Mouse (Mus musculus) heart, adult 11 months (tissue): ENCODE measurements around the gene D230025D16Rik.
"Not testable (repeated sequence)": the region's sequence is repeated elsewhere in the genome, so short reads cannot be mapped to it uniquely, and the experiment has no call there.

ENCODE experiments used
- DNase-seq: peaks from one replicate; pipeline ENCODE4 v3.0.0; 2022

D230025D16Rik gene

DNA sequence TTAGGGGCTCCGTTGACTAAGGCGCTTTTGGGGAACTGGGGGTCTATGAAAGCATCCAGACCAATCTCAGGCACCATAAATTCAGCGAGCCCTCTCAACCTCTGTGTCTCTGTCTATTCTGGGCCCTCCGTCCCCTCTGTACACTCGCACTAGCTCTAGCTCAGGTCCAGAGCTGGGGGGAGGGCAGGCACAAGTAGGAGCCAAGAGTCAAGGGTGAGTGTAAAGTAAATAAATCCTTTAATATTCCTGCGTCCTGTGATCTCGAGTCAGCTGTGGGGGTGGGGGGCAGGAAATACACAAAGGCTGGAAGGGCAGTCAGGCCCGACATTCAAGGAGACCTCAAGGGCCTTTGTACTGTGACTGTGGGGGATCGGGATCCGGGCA lies 44.1 kb downstream of the D230025D16Rik start:
- peak; percentile 89 for DNase-seq

DNA sequence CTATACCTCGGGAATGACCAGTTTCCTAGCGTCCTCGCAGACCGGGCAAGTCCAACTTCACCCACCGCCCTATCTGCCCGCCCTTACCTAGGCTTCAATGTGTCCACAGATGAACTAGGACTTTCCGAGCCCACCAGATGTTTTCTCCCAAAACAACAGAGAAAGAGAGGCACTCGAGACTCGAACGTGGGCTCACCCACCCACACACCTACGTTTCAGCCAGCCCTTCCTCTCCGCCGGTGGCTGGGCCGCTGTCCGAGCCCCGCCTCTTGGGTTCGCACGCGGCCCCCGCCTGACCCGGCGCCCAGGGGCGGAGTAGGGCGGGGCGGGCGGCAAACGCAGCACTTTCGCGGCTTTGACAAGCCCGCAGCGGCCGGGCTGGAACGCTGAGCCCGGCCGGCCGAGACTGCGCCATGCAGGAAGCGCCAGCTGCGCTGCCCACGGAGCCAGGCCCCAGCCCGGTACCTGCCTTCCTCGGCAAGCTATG lies 44.6 kb downstream of the D230025D16Rik start, which contains the start of gene Hsf4:
Gene Hsf4 (plus strand): TSS at position 341 of the 487 bp plus-strand sequence.
- peak; percentile 98 for DNase-seq

DNA sequence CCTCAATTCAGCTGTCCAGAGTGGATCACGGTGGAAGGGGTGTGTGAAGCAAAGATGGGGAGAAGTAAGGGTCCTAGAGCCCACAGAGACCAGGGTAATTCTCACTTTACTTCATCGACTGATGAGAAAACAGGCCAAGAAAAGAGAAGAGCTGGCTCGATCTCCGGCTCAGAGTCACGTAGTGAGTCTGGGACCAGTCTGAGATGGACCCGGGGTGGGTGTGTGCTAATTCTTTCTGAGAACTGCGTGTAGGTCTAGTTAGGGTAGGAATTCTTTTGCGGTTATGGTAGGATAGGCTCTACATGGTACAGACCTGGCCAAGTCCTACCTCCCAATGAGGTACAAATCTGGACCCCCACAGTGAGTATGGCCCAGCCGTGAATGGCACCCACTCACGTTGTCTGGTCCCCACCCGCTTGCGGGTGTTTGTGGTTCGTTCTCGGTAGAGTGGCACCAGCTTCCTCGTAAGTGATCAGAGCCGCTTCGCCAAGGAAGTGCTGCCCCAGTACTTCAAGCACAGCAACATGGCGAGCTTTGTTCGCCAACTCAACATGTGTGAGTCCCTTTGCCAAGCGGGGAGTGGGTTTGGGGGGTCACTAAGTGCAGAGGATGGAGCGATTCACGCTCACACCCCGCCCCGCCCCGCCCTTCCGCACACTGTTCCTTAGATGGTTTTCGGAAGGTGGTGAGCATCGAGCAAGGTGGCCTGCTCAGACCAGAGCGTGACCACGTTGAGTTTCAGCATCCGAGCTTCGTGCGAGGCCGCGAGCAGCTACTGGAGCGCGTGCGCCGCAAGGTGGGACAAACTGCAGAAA lies 45.4 kb downstream of the D230025D16Rik start:
- DNase-seq: peak; percentile 90

DNA sequence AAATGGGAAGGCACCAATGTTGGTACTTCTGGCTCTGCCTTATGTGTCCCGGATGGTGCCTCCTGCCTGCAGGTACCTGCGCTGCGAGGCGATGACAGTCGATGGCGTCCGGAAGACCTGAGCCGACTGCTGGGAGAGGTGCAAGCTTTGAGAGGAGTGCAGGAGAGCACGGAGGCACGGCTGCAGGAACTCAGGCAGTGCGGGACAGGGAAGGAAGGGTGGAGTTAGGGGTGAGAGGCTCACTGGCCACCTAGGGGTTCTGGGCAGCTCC lies 45.9 kb downstream of the D230025D16Rik start:
- no peak for DNase-seq

DNA sequence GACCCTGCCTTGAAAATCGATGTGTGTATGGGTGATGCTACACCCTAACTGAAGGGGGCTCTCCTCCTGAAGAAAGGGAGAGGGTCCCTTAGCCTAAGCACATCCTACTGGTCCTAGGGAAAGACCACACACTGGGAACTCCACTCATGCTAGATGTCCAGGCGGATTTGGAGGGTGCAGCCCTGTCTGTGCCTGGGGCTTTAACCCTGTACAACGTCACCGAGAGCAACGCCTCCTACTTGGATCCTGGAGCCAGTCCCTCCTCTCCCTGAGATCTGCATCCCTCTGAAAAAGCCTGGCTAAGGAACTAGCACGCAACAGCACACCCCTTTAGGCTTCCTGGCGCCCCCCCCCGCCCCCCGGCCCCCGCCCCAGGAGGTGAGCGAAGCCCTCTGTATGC lies 50.4 kb downstream of the D230025D16Rik start:
- peak; percentile 92 for DNase-seq

DNA sequence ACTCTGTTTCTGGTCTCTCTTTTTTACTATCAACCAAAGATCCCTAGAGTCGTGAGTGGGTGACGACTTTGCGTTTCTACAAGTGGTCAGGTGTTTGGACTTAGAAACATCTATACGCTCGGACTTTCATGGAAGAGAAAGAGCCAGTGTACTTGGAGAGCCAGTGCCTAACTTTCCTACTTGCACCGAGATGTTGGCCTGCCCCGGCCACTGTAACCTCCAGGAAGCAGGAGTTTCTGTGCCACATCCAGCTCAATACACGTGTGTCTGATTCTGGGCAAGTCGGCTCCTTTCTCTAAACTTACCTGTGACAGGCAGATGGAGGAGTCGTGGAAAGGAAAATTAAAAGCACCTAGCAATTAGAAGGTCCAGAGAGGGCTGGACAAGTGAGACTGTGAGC lies 50.9 kb downstream of the D230025D16Rik start, which contains the start of gene Nol3:
Gene Nol3 (plus strand): TSS at position 301 of the 400 bp plus-strand sequence.
- no peak for DNase-seq

DNA sequence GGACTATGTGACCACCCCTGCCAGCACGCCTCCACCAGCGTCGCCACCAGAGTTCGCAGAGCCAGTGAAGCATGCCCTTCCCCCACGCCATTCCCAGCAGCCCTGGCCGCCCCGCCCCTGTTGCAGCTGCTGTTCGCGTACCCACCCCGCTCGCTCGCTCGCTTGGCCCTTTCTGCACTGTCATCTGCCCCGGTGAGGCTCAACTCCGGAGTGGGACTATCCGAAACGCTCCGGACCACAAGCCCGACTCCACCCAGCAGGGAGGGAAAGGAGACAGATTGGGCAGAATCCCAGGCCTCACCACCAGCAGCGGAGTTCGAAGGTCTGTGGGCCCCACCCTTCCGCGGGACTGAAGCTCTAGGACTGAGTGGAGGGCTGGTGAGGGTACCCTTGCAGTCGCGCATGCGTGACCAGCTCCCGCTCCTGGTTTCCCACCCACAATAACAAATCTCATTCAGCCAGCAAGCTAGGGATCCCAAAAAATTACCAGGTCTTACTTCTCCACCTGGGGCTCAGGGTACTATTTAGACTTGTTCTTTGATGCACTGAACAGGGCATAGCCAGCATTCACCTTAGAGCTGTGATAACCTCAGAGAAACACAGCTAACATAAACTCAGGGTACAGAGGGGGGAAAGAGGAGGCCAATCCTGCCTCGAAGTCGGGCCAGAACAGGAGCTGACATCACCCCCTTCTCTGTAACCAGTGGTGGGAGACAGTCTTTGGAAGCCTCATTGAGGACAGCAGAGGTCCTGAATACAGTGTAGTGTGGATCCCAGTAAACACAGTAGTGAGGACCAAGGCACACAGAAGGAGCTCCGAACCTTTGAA lies 51.6 kb downstream of the D230025D16Rik start:
- DNase-seq: peak; percentile 97

DNA sequence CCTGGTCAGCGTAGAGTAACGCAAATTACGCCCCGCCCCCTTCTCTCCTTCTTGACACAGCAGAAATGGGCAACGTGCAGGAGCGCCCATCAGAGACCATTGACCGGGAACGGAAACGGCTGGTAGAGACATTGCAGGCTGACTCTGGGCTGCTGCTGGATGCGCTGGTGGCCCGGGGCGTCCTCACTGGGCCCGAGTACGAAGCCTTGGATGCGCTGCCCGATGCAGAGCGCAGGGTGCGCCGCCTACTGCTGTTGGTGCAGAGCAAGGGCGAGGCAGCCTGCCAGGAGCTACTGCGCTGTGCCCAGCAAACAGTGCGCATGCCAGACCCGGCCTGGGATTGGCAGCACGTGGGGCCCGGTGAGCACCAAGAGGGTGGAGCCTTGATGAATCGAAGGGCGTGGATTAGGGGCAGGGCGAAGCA lies 54.0 kb downstream of the D230025D16Rik start:
- peak; percentile 98 for DNase-seq

DNA sequence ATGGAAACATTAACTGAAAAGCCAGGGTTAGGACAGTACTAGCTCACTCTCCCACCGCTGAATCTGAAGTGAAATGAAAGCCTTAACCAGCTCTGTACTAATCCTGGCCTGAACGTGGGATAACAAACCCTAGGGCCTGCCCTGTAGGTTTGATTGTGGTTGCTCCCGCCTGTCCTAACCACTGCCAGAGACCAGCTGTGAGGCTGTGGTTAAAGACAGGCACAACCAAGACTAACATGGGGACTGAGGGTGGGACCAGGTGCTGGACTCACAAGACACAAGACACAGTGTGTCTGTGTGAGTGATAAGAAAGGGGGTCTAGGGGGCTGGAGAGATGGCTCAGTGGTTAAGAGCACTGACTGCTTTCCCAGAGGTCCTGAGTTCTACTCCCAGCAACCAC lies 55.6 kb downstream of the D230025D16Rik start:
- DNase-seq: no peak

DNA sequence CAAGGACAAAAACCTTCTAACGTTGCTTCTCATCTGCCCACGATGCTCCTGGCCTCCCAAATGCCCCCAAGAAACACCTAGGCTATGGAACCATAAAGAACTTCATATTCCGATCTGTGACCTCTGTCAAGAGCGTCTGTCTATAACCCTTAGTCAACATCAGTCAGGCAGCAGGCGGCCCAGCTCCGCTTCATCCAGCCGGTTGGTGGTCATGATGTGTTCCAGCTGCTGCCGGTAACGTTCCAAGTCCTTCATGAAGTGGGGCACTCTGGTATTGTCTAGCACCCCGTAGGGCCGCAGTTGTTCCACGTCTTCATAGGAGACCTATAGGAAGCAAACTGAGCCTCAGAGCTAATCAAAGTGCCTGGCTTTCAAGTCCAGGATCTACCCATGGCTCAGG lies 56.9 kb downstream of the D230025D16Rik start:
- no peak for DNase-seq

DNA sequence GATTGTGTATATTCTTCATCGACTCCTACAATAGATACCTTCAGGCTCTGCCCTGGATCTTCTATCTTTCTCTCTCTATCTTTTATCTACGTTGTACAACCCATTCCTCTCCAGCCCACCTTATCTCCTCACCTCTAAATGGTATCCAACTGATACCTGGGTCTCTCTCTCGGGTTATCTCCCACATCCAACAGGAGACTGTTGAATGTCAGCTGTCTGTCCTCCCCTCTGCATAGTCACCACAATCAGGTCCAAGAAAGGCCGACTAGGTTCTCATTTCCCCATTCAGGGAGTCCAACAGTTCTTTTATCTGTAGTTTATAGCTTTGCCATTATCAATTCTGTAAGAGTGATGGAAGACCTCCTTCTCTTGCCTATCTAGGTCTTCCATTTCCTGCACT lies 57.3 kb downstream of the D230025D16Rik start:
- no peak for DNase-seq

DNA sequence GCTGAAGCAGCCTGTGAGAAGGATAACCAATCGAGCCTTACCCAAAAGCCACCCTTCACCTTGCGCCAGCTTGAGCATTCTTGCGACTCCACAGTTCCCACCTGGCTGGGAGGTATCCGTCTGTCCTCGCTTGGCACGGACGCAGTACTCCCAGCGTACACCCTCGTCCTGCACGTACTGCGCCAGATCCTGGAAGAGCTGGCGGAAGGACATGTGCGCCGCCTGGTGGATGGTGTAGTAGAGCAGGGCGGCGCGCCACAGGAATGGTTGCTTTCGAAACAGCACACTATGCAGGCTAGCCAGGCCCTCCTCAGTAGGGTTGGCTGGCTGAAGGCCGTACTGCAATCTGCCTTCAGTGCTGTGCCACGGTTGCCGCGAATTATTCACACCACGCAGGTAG lies 58.1 kb downstream of the D230025D16Rik start:
- DNase-seq: peak; percentile 94

DNA sequence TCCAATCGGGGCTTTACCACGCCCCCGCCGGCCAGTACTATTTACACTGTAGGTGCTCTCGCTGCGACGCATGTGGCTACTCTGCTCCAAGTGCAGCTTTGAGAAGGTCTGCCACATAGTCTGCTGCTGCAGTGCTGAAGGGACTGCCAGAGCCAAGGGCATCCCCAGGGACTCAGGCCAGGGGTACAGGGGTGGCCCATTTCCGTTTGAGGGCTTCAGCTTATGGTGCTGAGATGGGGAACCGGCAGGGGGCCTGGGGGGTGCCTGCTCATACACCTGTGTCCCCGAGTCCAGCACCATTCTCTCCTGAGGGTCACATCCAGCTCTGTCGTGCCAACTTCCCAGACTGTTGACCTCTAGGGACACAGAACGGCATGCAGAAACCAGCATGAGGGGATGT lies 60.6 kb downstream of the D230025D16Rik start:
- peak; percentile 92 for DNase-seq

DNA sequence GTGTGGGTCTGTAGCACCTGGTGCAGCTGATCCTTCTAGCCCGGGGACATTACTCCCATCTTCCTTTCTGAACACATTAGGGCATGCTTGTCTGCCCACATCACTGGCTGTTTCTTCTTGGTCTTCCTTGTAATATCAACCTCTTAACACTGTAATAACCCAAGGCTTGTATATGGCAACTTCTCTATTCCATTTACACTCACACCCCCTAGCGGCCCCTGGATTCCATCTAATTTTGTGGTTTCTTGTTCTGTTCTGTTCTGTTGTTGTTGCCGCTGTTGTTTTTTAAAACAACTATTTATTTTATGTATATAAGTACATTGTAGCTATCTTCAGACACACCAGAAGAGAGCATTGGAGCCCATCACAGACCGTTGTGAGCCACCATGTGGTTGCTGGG lies 62.0 kb downstream of the D230025D16Rik start:
- DNase-seq: no peak

DNA sequence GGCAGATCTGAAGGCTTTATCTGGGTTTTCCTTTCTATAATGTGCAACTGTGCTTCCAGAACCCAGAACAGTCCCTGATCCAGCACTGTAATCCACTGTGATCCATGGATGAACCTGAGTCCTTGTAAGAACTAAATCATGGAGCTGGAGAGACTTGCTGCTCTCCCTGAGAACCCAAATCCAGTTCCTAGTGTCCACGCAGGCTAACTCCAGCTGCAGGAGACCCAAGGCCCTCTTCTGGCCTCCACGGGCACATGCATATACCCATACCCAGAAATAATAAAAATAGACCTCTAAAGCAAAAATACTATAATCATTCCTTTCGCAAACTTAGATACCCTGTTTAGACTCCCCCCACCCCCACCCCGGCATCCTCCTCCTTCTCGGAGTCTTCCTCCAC lies 63.3 kb downstream of the D230025D16Rik start:
- DNase-seq: no peak

DNA sequence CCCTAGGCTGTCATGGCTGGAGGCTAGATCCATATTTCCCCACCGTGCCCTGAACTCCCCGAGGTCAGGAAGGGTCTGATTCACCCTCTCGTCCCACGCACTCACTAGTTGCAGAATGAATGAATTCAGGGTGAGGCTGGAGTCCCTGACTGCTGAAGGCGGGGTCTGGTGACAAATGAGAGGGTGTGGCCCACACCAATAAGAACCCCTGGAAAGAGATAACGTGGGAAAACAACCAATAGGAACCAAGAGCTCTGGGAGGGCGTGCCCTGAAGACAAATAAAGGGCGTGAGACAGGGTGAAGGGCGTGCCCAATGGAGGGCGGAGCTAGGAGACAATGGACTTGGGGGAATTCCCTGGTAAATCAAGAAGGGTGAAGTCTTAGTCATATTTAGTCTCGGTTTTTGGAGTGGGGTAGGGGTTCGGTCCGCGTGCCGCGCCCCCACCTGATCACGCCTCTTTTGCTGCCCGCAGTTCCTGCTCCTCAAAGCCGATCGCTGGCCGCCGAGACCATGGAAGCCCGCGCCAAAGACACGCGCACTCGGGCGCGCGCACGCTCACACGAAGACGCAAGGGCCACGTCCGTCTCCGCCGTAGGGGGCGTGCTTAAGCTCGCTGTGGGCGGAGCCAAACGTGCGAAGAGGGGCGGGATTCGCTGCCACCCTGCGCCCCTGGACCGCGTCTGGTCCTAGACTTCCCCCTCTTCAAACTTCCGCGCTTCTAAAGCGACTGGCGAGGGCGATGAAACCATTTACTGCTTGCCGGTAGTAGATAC lies 64.2 kb downstream of the D230025D16Rik start:
- peak; percentile 99 for DNase-seq

DNA sequence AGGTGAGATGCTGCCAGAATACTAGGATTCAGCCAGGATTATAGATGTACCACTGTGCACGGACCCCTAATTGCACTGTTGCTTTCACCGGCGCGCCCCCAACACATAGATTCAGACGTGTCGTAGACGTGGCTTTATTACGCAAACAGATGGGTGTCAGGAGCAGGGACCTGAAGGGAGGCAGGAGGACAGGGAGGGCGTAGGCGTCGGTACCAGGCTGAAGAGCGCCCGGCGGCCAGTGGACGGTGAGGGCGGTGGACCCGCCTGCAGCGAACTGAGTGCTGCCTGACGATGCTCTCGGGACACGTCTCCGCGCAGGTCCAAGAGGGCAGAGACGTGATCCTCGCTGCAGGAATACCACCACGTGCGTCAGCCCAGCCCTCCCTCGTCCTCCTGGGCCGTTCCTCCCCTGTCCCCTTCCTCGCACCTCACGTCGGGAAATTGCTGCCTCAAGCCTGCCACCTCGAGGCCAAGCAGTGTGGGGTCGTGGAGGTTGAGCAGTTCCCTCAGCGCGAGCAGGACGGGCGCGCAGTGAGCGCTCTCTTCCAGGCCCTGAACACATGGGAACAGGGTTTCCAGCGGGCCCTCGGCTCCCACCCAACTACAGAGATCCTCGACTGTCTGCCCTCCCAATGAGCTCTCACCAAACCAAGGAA lies 65.0 kb downstream of the D230025D16Rik start, which contains the start of gene 4931428F04Rik:
Gene 4931428F04Rik (minus strand): TSS at position 60 of the 656 bp plus-strand sequence.
- peak; percentile 93 for DNase-seq

DNA sequence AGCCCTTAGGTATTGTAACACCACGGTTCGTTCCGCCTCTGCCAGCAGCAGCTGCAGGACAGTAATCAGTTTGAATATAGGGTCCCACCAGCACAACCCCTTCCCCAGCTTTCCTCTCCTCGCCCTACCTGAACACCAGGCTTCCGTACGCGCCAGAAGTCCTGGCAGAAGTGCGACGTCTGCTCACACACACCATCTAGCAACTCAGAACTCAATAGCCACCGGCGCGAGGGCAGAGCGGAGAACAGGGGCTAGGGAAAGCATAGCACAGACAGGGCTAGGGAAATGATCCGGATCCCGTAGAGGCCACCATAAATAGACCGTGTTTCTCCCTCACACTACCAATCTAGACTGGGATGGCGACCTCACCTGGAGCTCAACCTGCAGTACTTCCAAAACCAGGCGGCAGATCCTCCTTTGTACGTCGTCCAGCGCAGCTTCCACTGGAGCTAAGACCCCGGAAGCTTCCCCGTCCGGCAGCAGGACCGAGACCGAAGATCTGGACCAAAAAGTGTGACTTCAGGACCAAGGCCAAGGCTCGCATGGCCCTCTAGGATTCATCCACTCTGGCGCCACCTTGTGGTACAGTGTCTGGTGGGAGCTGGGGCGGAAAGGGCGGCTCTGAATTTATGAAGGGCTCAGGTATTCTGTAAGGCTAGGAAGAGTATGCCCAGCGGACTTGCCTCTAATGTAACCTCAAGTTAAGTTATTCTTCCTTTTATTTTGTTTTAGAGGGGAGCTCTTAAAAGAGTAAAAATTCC lies 65.8 kb downstream of the D230025D16Rik start:
- DNase-seq: peak; percentile 98

DNA sequence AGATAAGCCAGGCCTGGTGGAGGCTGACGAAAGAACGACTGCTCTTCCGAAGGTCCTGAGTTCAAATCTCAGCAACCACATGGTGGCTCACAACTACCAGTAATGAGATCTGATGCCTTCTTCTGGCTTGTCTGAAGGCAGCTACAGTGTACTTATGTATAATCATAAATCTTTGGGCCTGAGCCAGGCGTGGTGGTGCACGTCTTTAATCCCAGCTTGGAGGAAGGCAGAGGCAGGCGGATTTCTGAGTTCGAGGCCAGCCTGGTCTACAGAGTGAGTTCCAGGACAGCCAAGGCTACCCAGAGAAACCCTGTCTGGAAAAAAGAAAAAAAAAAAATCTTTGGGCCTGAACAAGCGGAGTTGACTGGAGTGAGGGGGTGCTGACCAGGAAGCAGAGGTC lies 66.4 kb downstream of the D230025D16Rik start:
- DNase-seq: not testable (repeated sequence)

DNA sequence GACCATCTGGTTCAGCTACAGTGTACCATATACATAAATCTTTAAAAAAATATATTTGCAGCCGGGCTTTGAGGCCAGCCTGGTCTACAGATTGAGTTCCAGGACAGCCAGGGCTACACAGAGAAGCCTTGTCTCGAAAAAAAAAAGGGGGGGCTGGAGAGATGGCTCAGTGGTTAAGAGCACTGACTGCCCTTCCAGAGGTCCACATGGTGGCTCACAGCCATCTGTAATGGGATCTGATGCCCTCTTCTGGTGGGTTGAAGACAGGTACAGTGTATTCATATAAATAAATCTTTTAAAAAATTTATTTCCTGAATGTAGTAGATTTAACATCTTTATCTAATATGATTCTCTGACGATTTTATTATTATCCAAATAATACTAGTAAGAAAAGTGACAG lies 66.9 kb downstream of the D230025D16Rik start:
- DNase-seq: not testable (repeated sequence)

DNA sequence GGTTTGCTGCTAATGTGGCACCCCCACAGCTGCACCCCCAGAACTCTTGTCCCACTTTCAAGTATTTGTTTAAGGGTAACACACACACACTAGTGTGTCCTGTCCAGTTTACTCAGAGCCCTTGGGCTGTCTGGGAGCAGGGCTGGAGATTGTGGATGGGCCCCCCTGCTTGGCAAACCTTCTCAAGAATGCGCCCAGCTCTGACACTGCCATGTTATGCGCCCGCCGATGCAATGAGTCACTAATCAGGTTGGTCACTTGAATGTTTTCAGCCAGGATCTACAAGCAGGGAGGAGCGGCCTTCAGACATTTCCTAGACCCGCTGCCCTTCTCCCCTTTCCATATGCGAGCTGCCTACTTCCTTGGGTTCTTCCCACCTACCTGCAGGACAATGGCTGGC lies 67.5 kb downstream of the D230025D16Rik start:
- no peak for DNase-seq

DNA sequence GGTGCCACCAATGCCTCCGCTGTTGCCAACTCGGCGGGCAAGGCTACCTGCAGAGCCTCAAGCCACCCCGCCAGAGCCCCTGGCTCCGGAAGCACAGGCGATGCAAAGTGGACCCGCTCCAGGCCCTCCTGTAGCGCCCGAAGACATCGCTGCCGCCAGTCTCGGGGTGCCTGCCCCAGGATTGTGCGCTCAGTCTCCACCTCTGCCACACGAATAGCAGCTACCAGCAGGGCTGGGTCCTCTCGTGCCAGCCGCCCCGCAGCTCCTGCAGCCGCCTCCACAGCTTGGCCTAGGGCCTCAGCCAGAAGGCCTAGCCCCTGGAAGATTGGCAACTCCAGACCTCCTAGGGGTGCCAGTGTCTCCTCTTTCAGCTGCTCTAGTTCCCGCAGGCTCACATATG lies 68.5 kb downstream of the D230025D16Rik start:
- DNase-seq: peak; percentile 90
